Mouse (Mus musculus): ENCODE results near the gene Slc34a3. TPM values are rescaled to one million over a fixed set of nuclear protein-coding genes. Genes with fewer than 3 reads are reported as not detected.

Slc34a3 gene
- polyA plus RNA-seq (2015; fragmentation: Nextera tagmentation; extraction: Ambion mirVana): not detected in 2 replicates

DNA sequence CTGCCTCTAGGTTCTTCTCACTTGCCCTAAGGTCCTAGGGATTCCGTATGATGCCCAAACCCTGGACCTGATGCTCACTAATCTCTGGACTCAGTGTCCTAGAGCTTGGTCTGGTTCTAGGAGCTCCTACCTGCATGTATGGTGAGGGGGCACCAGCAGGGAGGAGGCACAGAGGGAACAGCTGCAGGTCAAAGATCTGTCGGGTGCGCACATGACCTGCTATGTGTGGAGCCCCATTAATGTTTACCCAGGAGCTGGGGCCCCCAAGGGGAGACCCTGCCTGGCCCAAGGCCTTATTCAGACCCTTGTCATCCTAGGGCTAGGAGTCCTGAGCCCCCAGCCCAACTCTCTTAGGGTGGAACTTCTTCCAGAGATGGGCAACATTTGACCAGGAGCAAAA is at the start of gene Slc34a3:
TSS of gene Slc34a3 (minus strand) at position 315 of the 400 bp plus-strand sequence.
- Histone ChIP-seq H3K36me3 (no peaks in the 10 kb centered on the region), H3K9me3 (replicated peaks) (no peaks in the 10 kb centered on the region), H3K27me3 (peaks cover 6% of the 10 kb centered on the region; the same call in 1 of the 2 replicates), H3K4me3 (replicated peaks) (no peak within 1 kb of the TSS), H3K4me2 (no peak within 1 kb of the TSS), H3K27ac (no peak within 1 kb of the TSS), H3K4me1 (replicated peaks) (peaks cover 30% of the 10 kb centered on the region), H3K9ac (no peak within 1 kb of the TSS)
- ATAC-seq (ENCODE audit: low read depth) (no peak), DNase-seq (no peak)
- WGBS (ENCODE audit: insufficient replicate concordance): 66% methylated on average over 3 of the region's 3 CpGs

DNA sequence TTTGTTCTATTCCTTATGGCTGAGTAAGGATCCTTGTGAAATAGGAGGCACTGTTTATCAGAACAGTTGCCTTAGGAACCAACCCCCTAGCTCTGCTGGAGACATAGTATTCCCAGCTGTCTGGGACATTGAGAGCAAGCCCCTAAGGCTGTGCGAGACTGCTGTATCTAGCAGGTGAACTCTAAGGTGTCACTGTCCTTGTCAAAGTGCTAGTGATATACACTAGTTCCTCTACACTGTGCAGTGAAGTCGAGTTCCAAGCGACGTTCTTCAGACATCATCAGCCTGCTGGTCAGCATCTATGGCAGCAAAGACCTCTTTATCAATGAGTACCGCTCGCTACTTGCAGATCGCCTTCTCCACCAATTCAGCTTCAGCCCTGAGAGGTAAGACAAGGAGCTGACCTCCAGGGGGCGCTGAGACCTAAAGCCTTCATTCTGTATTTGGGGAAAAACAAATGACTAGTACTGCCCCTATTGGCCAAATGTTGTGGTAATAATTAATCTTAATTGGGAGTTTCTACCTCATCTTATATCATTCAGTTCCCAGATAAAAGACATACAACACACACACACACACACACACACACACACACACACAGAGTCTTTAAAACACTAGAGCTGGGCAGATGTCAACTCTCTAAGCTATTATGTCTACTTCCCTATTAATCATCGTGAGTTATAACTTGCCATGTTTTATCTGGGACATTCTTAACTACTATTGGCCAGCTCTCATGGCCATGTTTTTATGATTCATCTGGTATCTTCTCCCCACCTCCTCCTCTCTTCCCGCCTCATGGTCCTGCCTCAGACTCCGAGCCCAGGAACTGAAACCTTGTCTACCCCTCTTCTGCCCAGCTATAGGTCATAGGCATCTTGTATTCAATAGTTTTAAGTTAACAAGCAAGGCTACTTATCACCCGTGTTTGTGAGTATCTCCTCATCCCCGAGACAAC is 45.0 kb upstream of the Slc34a3 start:
- Histone ChIP-seq H3K27me3 (no peaks in the 10 kb centered on the region), H3K4me2 (no peak overlapping the region), H3K9me3 (replicated peaks) (no peaks in the 10 kb centered on the region), H3K27ac (no peak overlapping the region), H3K36me3 (peaks cover 95% of the 10 kb centered on the region), H3K4me3 (replicated peaks) (no peak overlapping the region), H3K9ac (no peak overlapping the region), H3K4me1 (replicated peaks) (no peaks in the 10 kb centered on the region)
- DNase-seq (peak; percentile 68), ATAC-seq (ENCODE audit: low read depth) (peak; percentile 34; the same call in 1 of the 2 replicates)
- WGBS (ENCODE audit: insufficient replicate concordance): 57% methylated on average over 13 of the region's 13 CpGs

DNA sequence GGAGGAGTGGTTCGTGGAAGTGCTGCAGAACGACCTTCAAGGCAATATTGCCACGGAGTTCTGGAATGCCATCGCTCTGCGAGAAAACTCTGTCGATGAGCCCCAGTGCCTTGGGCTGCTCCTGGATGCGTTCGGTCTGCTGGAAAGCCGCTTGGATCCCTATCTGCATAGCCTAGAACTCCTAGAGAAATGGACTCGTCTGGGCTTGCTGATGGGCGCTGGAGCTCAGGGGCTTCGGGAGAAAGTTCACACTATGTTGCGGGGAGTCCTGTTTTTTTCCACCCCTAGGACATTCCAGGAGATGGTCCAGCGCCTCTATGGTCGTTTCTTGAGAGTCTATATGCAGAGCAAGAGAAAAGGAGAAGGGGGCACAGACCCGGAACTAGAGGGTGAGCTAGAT is 38.8 kb upstream of the Slc34a3 start:
- no peak for DNase-seq
- 32% methylated on average over 16 of the region's 16 CpGs for WGBS (ENCODE audit: insufficient replicate concordance)
- peaks cover 77% of the 10 kb centered on the region for H3K36me3 ChIP-seq
- peak overlapping the region; percentile 94 for H3K4me3 ChIP-seq (replicated peaks)
- peak overlapping the region; percentile 90 for H3K9ac ChIP-seq
- no peaks in the 10 kb centered on the region for H3K27me3 ChIP-seq
- ATAC-seq (ENCODE audit: low read depth): no peak
- peak overlapping the region; percentile 93 for H3K4me2 ChIP-seq
- no peaks in the 10 kb centered on the region for H3K9me3 ChIP-seq (replicated peaks)
- H3K4me1 ChIP-seq (replicated peaks): peaks cover 41% of the 10 kb centered on the region
- peak overlapping the region; percentile 86 for H3K27ac ChIP-seq

DNA sequence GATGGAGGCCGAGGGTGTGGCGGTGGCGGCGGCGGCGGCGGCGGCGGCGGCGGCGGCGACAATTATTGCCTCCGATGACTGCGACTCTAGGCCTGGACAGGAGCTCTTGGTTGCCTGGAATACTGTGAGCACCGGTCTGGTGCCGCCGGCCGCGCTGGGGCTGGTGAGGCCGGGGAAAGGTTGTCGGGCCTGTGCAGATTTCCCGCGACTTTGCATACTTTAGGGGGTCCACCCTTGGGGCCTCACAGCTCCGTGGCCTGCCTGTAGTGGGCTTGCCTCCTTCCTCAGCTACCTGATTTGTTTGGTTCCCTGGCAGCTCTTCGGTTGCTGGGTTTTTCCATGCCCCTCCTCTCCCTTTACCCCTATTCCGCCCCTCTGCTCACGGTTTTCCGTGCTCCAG is 38.4 kb upstream of the Slc34a3 start:
- no peak for DNase-seq
- Histone ChIP-seq H3K4me3 (replicated peaks) (peak overlapping the region; percentile 94), H3K27me3 (no peaks in the 10 kb centered on the region), H3K4me1 (replicated peaks) (peaks cover 46% of the 10 kb centered on the region), H3K27ac (peak overlapping the region; percentile 86), H3K9me3 (replicated peaks) (no peaks in the 10 kb centered on the region), H3K36me3 (peaks cover 74% of the 10 kb centered on the region), H3K4me2 (peak overlapping the region; percentile 93), H3K9ac (peak overlapping the region; percentile 90)
- WGBS (ENCODE audit: insufficient replicate concordance): under 1% methylated on average over 29 of the region's 29 CpGs
- ATAC-seq (ENCODE audit: low read depth): peak; percentile 55

GRCm38 (mm10) chr2:25271827-25272511 is 37.8 kb upstream of the Slc34a3 start, which contains the start of the genes Ssna1 and Anapc2:
Ssna1 (minus strand) TSS chr2:25272438.
Anapc2 (plus strand) TSS chr2:25272478.
- Histone ChIP-seq H3K4me2 (peak within 1 kb of the TSS; percentile 93), H3K9ac (peak within 1 kb of the TSS; percentile 90), H3K4me1 (replicated peaks) (peaks cover 52% of the 10 kb centered on the region), H3K27ac (peak within 1 kb of the TSS; percentile 86), H3K4me3 (replicated peaks) (peak within 1 kb of the TSS; percentile 94), H3K36me3 (peaks cover 69% of the 10 kb centered on the region), H3K27me3 (no peaks in the 10 kb centered on the region), H3K9me3 (replicated peaks) (no peaks in the 10 kb centered on the region)
- WGBS (ENCODE audit: insufficient replicate concordance): under 1% methylated on average over 55 of the region's 55 CpGs
- peak; percentile 94 for ATAC-seq (ENCODE audit: low read depth)
- peak; percentile 97 for DNase-seq

- DNase-seq (no peak), ATAC-seq (ENCODE audit: low read depth) (no peak)
- Histone ChIP-seq H3K9me3 (replicated peaks) (no peaks in the 10 kb centered on the region), H3K4me3 (replicated peaks) (no peak overlapping the region), H3K27me3 (0 out of 2 replicates have a peak, but pooled peaks cover 10% of the 10 kb centered on the region), H3K36me3 (peaks cover 32% of the 10 kb centered on the region), H3K27ac (peak overlapping the region; percentile 16; the same call in 1 of the 2 replicates), H3K4me2 (no peak overlapping the region), H3K4me1 (replicated peaks) (peaks cover 81% of the 10 kb centered on the region), H3K9ac (0 out of 2 replicates have a peak overlapping the region, but pooled peaks have one; percentile 7)
- 69% methylated on average over 4 of the region's 4 CpGs for WGBS (ENCODE audit: insufficient replicate concordance)
Observed at GRCm38 (mm10) chr2:25267746-25268309, 33.7 kb upstream of the Slc34a3 start.

GRCm38 (mm10) chr2:25267241-25267640 is 33.1 kb upstream of the Slc34a3 start:
- peak overlapping the region; percentile 66 for H3K27ac ChIP-seq
- H3K4me2 ChIP-seq: 0 out of 2 replicates have a peak overlapping the region, but pooled peaks have one; percentile 99
- no peak for DNase-seq
- H3K9ac ChIP-seq: peak overlapping the region; percentile 37
- ATAC-seq (ENCODE audit: low read depth): no peak
- peaks cover 80% of the 10 kb centered on the region for H3K4me1 ChIP-seq (replicated peaks)
- H3K9me3 ChIP-seq (replicated peaks): no peaks in the 10 kb centered on the region
- 0 out of 2 replicates have a peak, but pooled peaks cover 10% of the 10 kb centered on the region for H3K27me3 ChIP-seq
- H3K4me3 ChIP-seq (replicated peaks): no peak overlapping the region
- H3K36me3 ChIP-seq: peaks cover 32% of the 10 kb centered on the region

- WGBS (ENCODE audit: insufficient replicate concordance): 49% methylated on average over 2 of the region's 2 CpGs
- ATAC-seq (ENCODE audit: low read depth): no peak
- Histone ChIP-seq H3K9ac (peak overlapping the region; percentile 37), H3K27me3 (0 out of 2 replicates have a peak, but pooled peaks cover 10% of the 10 kb centered on the region), H3K27ac (peak overlapping the region; percentile 66), H3K4me1 (replicated peaks) (peaks cover 85% of the 10 kb centered on the region), H3K4me3 (replicated peaks) (0 out of 2 replicates have a peak overlapping the region, but pooled peaks have one; percentile 29), H3K9me3 (replicated peaks) (no peaks in the 10 kb centered on the region), H3K4me2 (peak overlapping the region; percentile 99), H3K36me3 (peaks cover 32% of the 10 kb centered on the region)
- DNase-seq: no peak
Observed at GRCm38 (mm10) chr2:25266720-25267119, 32.6 kb upstream of the Slc34a3 start.

DNA sequence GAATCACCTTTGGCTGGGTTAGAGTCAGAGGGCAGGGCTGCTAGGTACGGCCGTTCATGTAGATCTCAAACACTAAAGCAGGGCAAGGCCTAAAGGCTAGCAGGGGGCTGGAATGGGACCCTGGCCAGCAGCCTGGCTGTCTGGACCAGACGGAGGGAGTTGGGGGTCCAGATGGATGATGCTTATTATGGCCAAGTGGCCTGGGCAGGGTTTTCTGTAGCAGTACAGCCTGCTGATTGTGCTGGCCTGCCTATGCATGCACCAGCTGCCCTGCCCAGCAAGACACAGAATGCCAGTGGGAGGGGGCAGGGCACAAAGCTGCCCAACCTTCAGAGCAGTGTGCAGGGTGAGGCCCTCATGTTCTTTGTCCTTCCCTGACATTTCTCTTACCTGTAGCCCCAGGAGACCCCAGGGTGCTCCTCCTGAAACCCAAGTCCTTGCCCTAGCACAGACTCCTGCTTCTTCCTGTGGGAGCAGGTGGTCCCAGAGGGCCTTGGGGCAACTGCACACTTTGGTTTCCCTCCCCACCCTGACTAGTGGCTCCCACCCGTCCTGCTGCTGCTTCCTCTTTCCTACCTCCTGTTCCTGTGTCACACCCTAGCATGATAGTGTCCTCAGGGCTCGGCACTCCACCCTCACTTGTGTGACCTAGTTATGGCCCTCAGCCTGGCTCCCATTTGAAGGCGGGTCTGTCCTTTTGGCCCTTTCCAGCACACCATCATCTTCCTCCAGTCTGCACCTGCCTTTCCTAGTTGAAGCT is 31.9 kb upstream of the Slc34a3 start:
- Histone ChIP-seq H3K9me3 (replicated peaks) (no peaks in the 10 kb centered on the region), H3K27me3 (0 out of 2 replicates have a peak, but pooled peaks cover 10% of the 10 kb centered on the region), H3K36me3 (peaks cover 30% of the 10 kb centered on the region), H3K9ac (peak overlapping the region; percentile 37), H3K4me1 (replicated peaks) (peaks cover 83% of the 10 kb centered on the region), H3K4me3 (replicated peaks) (peak overlapping the region; percentile 29), H3K4me2 (peak overlapping the region; percentile 99), H3K27ac (peak overlapping the region; percentile 66; the same call in 1 of the 2 replicates)
- ATAC-seq (ENCODE audit: low read depth): no peak
- WGBS (ENCODE audit: insufficient replicate concordance): 43% methylated on average over 6 of the region's 6 CpGs
- no peak for DNase-seq

- WGBS (ENCODE audit: insufficient replicate concordance): 63% methylated on average over 3 of the region's 3 CpGs
- peak overlapping the region; percentile 87 for H3K9ac ChIP-seq
- no peak for ATAC-seq (ENCODE audit: low read depth)
- H3K27me3 ChIP-seq: 0 out of 2 replicates have a peak, but pooled peaks cover 10% of the 10 kb centered on the region
- peaks cover 71% of the 10 kb centered on the region for H3K4me1 ChIP-seq (replicated peaks)
- H3K27ac ChIP-seq: no peak overlapping the region
- no peak for DNase-seq
- H3K36me3 ChIP-seq: peaks cover 18% of the 10 kb centered on the region
- peak overlapping the region; percentile 87; the same call in 1 of the 2 replicates for H3K4me3 ChIP-seq (replicated peaks)
- peak overlapping the region; percentile 99 for H3K4me2 ChIP-seq
- H3K9me3 ChIP-seq (replicated peaks): no peaks in the 10 kb centered on the region
Observed at GRCm38 (mm10) chr2:25264851-25265250, 30.7 kb upstream of the Slc34a3 start.
